Mouse (Mus musculus) kidney, adult 11 months (tissue): Measurements from ENCODE around the gene Lrfn4.
"Not testable (repeated sequence)": the region's sequence is repeated elsewhere in the genome, so short reads cannot be mapped to it uniquely, and the experiment has no call there.

Source experiments
- DNase-seq: peaks from one replicate; pipeline ENCODE4 v3.0.0; 2022

Lrfn4 gene

GRCm38 (mm10) chr19:4610109-4610508 lies 5.4 kb downstream of the Lrfn4 start:
- no peak for DNase-seq

DNA sequence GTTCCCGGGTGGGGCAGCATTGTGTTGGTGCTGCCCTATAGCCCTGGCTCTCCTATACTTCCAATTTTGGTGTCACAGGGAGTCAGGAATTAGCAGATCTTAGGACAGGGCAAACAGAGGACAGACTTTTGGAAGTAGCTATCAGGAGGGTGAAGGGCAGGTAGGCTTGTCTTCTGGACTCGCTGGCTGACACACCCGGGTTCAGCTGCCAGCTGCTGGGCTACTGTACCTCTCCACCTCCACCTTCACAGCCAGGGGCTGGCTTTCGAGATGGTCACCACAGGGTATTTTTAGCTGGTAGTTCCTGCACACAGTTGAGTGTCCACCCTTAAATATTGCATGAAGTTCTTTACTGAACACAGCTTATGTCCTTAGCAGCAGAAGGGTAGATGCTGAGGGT lies 7.0 kb downstream of the Lrfn4 start:
- DNase-seq = no peak

GRCm38 (mm10) chr19:4607406-4607805 lies 8.1 kb downstream of the Lrfn4 start:
- DNase-seq = no peak

DNA sequence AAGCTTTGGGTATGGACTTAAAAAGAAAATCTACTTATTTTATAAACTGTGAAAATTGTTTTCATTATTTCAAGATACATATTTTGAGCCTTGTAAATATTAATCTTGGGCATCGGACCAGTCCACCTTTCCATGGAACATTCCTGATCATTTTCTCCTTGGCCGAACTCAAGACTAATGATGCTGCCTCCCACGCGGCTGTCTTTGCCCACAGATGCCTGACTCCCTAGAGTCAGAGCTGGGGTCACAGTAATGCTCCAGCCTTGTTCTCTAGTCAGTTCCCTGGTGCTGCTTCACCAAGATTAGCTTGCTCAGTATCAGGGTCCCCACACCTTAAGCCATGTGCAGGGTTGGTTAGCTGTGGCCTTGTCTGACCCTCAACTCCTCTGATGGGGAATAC lies 9.8 kb downstream of the Lrfn4 start:
- DNase-seq = no peak

DNA sequence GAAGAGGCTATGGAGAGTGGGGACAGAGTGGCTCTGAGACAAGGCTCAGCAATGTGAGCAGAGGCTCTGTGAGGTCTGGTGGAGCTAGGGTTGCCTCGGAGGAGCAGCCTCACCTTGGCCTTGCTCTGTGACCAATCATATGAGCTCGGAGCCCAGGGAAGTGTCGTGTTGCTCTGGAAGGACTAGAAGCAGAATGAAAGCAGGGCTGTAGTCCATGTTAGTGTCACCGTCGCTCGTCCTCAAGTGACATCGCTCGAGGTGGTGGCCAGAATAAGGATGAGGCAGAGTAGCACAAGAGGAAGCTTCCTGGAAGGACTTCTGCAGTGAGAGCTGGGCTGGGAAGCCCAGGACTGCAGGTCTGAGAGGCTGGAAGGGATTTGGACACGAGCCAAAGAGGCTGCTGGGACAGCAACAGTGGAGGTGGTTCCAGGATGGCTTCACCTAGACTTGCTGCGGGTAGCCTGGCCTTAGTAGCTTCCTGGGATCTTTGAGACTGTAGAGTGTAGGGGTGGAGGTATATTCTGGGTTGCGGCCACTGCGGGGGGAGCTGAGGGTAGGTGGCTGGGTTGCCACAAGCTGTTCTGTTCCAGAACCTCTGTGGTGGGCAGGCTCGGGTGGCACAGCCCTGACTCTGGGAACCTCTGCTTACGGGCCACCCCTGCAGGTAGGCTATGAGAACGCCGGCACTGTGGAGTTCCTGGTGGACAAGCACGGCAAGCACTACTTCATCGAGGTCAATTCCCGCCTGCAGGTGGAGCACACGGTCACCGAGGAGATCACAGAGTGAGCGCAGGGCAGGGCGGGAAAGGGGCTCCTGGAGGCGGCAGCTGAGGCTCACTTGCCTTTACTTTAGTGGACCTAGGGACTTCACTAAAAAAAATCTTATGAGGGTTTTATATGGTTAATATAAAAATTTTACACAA lies 11.4 kb downstream of the Lrfn4 start:
- peak; percentile 65 for DNase-seq

GRCm38 (mm10) chr19:4602459-4602858 lies 13.0 kb downstream of the Lrfn4 start:
- DNase-seq = no peak

- peak; percentile 42 for DNase-seq
Measured at GRCm38 (mm10) chr19:4596071-4596470, 19.4 kb downstream of the Lrfn4 start.

GRCm38 (mm10) chr19:4593792-4594522 lies 21.5 kb downstream of the Lrfn4 start:
- peak; percentile 92 for DNase-seq

GRCm38 (mm10) chr19:4590025-4590424 lies 25.4 kb downstream of the Lrfn4 start:
- DNase-seq = no peak

DNA sequence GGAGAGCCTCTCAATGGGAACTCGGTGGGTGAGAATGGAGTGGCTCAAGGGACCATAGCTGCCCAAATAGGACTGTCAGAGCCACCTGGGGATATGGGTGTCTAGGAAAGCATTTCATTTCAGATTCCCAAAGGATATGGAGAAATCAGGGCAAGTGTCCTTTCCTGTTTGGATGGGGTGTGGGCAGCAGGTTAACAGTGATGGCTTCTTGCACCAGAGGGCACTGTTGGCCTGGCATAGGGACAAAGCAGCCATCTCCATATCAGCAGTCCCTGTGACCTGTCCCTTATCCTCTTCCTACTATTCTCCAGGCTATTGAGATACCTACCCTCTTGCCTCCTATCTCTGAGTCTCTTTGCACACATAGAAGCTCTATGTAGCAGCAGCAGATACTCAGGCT lies 26.4 kb downstream of the Lrfn4 start:
- no peak for DNase-seq

- DNase-seq = no peak
Measured at GRCm38 (mm10) chr19:4588430-4588829, 27.0 kb downstream of the Lrfn4 start.

GRCm38 (mm10) chr19:4587426-4587825 lies 28.0 kb downstream of the Lrfn4 start:
- DNase-seq = no peak

DNA sequence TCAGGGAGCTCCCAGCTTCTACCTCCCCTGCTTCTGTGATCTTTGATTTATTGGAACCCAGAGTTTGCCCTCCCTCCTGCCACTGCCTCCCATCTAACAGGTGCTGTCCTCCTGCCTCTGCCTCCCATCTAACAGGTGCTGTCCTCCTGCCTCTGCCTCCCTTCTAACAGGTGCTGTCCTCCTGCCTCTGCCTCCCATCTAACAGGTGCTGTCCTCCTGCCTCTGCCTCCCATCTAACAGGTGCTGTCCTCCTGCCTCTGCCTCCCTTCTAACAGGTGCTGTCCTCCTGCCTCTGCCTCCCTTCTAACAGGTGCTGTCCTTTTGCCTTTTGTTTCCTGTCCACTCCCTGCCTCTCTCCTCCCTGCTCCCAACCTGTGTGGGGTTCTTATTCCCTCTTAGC lies 28.7 kb downstream of the Lrfn4 start:
- DNase-seq = not testable (repeated sequence)

DNA sequence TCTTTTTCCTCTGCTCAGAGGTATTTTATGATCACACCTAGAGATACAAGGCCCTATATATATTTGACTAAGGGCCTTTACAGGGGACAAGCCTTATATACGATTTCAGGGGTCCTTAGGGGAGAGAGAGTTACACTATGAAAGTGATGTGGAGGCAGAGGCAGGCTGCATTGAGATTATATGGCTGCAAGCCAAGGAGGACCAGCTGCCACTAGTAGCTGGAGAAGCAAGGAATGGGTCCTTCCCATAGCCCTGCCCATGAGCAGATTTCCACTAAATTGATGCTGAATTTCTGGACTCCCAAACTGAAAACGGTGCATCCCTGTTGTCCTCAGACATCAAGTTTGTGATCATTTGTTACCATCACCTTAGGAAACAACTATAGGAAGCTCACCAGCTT lies 31.6 kb downstream of the Lrfn4 start:
- DNase-seq = no peak

GRCm38 (mm10) chr19:4579296-4579695 lies 36.2 kb downstream of the Lrfn4 start:
- no peak for DNase-seq

DNA sequence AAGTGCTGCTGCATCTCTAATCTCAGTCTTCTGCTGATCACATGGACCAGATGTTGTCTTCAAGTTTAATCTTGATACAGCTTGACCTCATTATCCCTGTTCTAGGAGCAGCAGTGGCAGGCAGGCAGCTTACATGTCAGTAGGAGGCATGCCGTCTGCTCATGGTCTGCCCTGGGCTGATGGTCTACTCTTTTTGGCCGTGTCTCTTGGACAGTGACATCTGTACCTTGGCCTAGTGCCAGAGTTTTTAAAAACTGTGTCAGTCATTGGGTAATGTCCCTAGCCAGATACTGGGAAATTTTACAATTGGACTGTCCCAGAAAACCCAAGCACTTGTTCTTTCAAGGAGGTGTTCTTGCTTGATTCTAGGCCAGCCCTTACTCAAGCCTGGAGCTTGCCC lies 36.7 kb downstream of the Lrfn4 start:
- peak; percentile 48 for DNase-seq

- DNase-seq = no peak
Measured at GRCm38 (mm10) chr19:4573241-4573640, 42.2 kb downstream of the Lrfn4 start.

DNA sequence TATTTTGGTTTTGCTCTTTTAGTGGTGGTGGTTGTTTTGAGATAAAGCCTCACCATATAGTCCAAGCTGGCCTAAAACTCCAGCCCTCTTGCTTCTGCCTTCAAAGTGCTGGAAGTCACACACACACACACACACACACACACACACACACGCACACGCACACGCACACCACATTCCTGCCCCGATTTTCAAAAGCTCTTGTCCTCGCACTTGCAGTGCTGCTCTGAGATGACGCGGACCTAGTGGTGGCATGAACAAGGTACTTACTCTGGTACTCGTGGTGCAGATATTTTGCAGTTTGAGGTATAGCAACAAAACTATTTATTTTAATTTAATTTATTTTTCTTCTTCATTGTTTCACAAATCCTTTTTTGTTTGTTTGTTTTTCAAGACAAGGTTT lies 43.0 kb downstream of the Lrfn4 start:
- no peak for DNase-seq

GRCm38 (mm10) chr19:4572061-4572460 lies 43.4 kb downstream of the Lrfn4 start:
- no peak for DNase-seq

DNA sequence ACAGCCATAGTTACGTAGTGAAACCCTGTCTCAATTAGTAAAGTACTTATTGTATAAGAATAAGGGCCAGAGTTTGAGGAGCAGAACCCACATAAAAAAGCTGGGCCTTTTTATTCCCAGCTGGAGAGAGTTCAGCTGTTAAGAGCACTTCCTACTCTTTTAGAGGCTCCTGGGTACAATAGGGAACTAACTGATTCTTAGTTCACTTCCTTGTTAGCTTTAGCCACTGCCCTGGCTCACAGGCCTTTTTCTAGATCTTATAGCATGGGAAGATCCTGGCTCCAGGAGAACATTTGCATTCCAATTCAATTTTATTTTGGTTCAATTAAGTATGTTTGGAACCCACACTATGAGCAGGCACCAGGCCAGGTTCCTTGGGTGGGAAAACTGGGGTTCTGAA lies 43.8 kb downstream of the Lrfn4 start:
- no peak for DNase-seq

- peak; percentile 49 for DNase-seq
Measured at GRCm38 (mm10) chr19:4570815-4571214, 44.7 kb downstream of the Lrfn4 start.

DNA sequence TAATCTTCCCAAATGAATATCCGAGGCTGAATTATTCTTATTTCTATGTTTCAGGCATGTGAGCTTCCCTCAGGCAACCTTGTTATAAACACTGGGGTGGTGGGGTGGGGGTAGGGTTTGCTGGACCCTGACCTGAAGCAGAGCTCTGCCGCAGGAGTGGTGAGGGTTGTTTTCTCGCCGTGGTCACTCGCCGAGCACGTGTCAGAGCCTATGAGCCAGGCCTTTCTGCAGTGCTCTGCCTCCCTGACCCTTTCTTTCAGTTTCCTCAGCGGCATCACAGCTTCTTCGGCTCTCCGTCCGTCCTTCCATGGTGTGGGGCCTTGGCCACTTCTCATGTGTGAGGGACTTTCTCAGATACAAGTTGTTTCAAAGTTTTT lies 45.2 kb downstream of the Lrfn4 start:
- DNase-seq = peak; percentile 81

- peak; percentile 40 for DNase-seq
Measured at GRCm38 (mm10) chr19:4569356-4570236, 45.9 kb downstream of the Lrfn4 start.
